Mouse (Mus musculus) layer of hippocampus, postnatal 14 days (tissue): ENCODE data around the gene Uap1. TPM values are rescaled to one million over a fixed set of nuclear protein-coding genes. Genes with fewer than 3 reads are reported as not detected.

Source experiments
- DNase-seq, 2 experiments: peaks; one replicate each; pipeline ENCODE4 v3.0.0; 2021 to 2022; ENCODE audit warnings: low spot score in 2 of 2, mixed read lengths in 1 of 2
- total RNA-seq, 2 experiments: library from RNA; stranded (reverse); gene quantifications; 2 replicates each; pipeline ENCODE4 v1.2.3; 2021

Uap1 gene
- total RNA-seq, 2 experiments from 2014 or later: 52.2 to 54.4 TPM

DNA sequence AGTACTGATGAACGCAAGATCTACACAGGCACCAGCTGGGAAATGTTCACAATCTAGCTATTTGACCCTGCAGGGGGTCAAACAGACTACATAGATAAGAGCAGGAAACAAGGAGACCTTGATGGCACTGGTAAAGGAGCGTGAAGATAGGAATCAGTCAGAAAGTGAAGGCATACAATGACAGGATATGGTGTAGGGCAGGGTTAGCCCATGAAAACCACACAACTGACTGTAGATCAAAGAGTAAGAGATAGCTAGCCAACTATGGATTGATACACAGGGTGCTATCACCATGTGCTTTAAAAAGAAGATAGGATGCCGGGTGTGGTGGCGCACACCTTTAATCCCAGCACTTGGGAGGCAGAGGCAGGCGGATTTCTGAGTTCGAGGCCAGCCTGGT lies 7.0 kb downstream of the Uap1 start:
- DNase-seq: no peak

DNA sequence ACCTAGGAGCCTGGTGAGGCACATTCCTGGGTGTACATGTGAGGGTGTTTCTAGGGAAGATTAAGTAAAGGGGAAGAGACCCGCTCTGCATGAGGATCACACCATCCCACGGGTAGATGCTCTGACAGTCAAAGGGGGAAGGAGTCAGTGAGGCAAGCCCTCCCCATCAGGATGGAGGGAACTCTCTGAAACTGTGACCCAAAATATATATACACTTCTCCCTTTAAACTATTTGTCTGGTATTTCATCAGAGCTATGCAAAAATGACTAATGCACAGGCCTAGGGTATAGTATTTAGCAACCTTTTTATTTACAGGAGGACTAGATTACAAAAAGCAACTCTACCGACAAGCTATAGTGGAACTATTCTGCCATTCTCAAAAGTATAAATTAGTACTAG lies 9.8 kb downstream of the Uap1 start:
- no peak for DNase-seq

DNA sequence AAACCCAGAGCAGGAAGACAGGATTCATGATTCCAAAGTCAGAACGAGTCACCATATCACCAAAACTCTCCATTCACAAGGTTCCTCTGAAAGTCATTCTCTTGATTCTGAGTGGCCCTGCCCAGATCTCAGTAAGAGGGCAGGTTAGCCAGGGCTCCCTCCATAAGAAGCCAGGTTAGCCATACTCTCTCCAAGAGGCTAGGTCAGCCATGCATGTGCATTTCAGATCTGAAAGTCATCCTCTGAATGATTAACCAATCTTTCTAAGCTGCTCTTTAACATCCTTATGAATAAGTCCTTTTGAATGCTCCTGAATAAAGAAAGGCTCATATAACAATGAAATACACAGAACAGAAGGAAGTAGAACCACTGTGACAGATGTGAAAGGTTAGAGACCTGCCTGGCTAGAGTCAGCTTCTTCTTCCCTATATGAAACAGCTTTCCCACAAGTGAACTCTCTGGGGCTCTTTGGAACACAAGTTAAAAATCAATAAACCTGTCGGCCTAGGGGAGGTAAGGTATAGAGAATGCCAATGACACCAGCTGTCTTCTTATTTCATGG lies 10.6 kb downstream of the Uap1 start:
- DNase-seq: no peak

DNA sequence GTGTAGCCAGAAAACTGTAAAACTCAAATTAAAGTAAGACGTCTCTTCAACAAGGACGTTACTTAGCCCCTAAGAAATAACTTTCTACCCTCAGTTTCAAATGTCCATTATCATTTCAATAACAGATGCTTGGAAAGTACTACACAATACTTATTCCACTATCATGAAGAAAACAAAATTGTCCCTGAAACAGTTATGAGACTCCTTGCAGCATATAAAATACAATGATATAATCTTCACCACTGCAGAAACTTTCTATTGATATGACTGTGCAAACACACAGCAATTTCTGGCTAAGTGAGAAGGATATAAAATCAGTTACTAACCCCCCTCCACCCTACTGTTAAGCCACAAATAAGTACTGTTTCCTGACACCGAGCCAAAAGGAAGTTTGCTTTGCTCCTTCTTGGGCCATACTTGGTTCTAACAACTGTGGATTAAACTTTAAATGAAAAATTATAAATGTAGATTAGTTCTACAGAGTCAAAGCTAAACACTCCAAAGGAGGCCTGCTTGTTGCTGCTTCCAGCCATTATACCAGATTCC lies 11.3 kb downstream of the Uap1 start:
- no peak for DNase-seq

DNA sequence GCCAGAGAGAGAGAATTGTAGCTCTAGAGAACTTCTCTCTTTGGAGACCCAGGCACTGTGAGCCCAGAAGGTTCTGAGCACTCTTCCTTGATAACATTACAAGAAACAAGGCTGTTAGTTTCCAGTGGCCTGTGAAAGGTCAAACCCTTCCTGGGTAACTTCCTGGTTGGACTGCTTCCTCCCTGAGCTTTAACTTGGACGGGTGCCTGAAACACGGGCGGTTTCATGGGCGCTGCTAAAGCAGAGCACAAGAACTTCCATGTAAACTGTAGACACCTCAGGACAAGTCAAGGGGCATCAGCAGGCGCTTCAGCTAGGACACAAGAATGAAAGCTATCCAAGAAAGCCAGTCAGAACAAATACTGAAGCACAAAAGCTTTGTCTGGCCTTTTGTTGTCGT lies 12.9 kb downstream of the Uap1 start:
- no peak for DNase-seq

DNA sequence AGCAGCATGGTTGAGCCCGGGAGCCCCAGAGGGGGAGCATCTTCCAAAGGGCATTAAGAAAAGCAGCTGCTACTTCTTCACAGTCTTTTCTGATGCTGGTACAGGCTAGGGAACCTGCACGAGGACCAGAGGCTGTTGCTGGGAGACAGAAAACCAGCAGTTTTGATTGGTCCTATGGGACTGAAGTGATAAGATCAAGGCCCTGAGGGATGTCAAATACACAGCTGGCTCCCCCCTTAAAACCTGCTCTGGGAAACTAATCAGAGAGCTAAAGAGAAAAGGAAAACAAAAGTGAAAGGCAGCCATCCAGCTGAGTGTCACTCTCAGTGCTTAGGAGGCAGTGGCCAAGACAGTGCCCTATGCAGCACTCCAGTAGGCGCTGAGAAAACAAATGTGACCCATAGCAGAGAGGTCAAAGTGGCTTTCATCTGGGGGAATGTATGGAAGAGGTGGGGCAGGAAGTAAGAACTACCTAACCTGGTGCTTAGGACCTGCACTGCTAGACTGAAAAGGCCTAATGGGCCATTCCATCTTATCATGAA lies 14.3 kb downstream of the Uap1 start:
- no peak for DNase-seq

DNA sequence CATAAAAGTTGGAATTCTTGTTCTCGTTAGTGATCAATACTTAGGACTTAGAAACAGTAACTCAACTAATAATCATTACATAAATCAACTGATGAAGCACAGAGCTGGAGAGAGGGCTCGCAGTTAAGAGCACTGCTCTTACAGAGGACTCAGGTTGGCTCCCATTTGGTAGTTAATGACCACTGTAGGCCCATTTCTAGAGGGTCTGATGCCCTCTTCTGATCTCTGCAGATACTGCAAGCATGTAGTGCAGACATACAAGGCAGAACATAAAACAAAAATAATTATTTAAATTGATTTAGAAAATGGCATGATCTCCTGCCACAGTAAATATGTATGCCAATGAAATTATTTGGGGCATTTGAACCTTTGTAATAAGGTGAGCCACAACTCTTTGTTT lies 15.1 kb downstream of the Uap1 start:
- no peak for DNase-seq

DNA sequence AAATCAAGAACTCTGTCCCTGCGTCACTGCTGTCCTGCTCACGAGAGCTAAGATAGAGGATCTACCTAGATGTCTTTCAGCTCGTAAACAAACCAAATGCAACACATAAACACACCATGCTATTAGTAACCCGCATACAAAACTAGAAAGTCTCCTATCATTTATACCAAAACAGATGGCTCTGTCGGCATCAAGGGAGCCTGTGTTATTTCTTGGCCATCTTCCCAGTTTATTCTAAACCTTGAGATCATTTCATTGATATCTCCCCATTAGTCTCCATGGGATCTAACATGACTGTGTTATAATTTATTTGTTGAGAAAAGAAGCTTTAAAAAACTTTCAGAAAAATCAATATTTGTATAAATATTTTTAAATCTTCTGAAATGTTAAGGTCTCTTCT lies 19.0 kb downstream of the Uap1 start:
- DNase-seq: no peak

DNA sequence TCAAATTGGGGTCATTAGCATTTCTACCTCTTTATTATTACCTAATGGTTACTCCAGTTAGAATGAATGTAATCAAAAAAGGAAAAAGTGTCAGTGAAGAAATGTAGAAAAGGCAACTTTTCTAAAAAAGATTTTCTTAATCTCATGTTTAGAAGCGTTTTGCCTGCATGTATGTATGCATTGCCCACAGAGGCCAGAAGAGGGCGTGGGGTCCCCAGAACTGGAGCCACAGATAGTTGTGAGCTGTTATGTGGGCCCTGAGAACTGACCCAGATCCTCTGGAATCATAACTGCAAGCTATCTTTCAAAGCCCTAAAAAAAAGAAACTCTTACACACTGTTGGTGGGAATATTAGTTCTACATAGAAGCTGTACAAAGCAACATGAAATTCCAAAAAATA lies 19.5 kb downstream of the Uap1 start:
- no peak for DNase-seq

DNA sequence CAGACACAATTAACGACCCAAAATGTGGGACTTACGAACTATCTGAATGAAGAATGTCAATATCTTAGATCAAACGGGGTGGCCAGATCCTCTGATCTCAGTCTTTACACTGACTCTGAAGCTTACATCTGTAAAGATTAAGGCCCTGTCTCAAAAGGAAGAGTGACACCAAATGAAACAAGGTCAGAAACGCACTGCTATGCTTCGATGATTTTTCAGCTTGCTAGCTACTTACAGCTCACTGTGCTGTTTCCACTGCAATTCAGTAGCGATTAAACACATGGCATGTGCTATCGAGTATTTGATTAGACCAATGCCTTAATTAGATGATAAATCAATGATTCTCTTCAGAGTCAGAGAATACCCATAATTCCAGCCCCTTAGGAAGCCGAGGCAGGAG lies 20.8 kb downstream of the Uap1 start:
- no peak for DNase-seq

DNA sequence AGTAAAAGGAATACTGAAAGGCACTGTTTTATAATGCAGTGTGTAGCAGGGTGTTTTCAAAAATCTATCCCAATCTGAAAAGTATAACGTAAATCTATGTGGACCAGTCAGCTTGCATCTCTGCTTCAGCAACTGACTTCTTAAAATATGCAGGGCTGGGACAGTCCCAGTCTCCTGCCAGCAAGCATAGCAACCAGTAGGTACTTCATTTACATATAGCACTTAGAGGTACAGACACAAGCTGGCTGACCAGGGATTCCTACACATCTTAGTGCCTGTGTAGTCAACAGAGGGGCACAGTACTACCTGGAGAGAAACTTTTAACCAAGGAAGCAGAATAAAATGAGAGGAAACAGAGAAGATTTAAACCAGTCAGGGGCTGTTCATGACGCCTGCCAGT lies 22.2 kb downstream of the Uap1 start:
- DNase-seq: no peak

DNA sequence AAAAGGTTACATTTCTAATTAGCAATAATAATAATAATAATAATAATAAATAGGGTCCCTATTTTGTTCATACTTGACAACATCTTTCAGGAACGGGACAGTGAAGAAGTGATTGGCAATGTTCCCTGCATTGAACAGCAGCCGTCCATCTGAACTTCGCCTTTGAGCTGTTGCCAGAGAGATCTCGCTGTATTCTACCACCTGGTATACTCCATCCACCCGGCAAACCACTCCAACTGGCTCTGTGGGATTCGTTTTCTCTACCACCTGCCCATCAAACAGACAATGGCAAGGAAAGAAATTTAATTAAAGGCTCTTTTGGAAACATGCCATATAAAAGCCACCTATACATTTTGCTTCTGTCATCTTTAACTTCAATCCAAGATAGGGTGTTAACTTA lies 23.9 kb downstream of the Uap1 start:
- DNase-seq: no peak

DNA sequence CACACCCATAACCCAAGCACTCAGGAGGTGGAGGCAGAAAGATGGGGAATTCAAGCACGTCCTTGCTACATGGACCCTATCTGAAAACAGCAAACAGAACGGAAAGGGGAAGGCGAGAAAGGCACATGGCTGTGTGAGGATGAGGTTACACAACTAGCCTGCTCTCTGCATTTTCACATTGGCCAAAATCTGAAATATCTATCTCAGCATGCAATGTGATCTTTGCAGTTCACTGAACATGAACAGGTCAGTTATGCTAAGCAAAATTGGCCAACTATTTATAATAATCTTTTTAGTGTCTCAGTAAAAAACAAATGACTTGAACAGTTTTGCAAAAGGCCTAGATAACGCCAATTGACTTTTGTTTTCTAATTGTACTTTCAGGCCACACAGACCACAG lies 25.0 kb downstream of the Uap1 start:
- DNase-seq: no peak

DNA sequence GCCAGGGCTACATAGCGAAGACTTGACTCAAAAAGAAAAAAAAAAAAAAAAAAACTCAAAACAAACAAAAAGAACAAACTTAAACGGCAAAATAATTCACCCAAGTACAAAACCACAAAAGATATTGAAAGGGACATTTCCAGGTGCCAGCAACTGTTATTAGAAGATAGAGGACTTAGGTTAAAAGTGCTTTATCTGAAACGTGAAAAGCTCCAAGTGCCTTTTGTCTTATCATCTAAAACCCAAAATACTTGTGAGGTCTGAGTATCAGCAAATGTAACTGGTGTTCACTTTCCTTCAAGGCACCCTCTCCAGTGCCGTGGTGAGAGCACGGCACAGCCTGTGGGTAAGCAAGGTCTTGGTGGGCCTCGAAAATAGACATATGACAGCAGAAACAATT lies 26.2 kb downstream of the Uap1 start:
- no peak for DNase-seq

DNA sequence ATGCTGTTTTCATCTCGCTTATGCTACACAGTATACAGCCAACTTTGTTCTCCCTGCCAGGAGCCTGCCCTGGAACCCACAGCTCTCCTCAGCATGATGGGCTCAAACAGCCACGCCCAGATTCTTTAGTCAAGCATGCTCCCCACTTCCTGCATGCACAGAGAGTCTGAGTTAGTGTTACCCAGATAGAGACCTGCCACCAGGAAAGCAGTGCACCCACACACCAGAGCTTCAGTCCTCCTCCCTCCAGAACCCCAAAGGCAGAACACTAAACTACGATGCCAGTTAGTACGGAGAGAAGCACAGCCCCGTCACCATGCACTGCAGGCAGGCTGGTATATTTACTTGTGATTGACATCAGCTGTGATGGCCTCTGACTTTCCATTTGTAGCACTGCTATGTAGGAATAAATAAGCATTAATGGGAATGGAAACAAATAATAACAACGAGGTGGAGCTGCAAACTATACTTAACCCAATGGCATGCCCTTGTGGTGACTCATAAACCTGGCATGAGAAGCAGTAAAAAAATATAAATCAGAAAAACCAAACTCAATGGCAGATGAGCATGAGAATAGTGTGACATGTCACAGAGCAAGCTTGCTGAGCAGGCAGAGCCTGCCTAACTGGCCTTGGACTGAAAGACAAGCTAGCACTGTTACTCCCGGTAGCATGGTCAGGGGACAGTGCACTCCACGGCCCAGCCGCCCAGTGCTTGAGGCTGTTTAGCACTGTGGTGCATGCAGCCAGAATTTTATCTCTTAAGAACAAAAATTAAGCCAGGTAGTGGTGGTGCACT lies 26.9 kb downstream of the Uap1 start:
- no peak for DNase-seq

DNA sequence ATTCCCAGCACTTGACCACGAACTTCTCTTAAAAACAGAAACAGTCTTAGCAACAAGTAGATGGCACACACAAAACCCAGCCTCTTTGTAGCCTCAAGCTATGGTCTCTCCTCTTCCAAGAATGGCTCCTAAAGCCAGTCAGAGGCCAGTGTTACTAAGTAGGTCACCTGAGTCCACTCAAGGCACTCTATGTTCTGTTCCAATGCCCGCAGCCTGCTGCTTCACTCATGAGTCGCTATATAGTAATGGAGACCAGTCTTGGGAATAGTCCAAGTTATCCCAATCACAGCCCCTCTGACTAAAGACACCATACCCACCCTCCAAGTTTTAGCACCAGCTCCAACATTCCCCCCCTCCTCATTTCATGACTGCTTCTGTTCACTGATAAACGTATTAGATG lies 29.2 kb downstream of the Uap1 start:
- no peak for DNase-seq

DNA sequence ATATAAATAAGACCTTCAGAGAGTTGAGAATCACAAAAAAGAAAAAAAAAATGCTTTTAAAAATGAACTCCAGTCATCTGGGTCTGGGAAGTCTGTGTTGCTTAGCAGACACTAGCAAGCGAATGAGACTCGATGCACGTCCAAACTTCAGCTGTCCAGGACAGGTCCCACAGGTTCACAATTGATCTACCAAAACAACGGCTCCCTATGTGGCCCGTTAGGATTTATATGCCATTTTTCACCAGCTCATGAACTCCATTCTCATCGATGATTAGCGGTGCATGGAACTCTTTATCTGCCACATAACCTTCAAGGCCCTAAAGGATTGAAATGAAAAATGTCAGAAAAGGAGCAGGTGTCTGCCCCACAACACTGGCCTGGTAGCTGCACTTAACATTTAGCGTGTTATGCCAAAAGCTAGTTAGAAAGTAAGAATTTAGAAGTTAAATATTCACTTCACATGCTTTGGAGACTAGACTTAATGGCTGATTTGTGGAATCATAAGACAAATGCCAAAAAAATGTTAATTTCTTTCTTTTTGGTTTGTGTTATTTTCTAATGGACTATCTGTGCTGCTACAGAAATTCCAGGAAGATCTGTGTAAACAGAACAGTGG lies 32.4 kb downstream of the Uap1 start:
- no peak for DNase-seq

DNA sequence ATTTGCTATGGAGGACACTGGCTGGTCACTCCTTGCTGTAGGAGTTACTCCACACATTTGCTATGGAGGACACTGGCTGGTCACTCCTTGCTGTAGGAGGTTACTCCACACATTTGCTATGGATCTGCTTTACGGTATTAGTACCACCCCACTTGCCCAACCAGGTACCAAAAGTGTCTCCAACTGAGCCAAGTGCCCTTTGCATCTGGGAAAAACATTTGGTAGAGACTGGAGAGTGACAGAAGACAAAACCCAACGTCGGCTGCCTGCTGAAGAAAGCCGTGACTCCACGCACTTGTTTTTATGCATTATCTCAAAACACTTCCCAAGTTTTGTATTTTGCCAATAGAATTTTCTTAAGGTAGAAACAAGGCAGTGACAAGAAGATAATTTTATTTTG lies 33.1 kb downstream of the Uap1 start:
- DNase-seq: no peak

DNA sequence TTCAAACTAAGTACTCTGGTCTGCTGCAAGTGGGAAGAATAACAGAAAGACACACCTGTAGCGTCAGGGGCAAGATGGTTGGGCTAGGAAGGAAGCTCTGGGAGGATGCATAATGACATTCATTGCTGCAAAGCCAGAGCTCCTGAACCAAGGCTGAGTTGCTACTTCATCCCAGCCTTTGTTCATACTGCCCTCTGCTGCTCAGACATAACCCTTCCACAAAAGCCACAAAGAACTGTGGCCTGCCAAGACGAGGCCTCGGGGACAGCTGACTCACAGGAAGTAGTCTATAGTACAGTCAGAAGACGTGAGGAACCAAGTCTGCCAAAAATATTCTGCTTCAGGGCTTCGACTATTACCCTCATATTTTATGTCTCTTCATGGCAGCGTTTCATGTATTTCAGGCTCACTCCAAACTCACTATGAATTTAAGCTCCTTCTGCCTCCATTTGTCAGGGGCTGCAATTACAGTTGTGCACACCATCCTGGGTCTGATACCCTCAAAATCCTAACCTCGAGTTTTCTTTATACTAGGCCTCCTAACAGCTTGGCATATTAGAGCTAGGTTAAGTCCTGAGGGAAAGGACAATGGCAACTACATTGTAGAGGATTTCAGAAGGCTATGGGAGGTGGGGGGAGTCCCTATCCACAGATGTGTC lies 38.3 kb downstream of the Uap1 start:
- peak; percentile 51 to 70 for DNase-seq

DNA sequence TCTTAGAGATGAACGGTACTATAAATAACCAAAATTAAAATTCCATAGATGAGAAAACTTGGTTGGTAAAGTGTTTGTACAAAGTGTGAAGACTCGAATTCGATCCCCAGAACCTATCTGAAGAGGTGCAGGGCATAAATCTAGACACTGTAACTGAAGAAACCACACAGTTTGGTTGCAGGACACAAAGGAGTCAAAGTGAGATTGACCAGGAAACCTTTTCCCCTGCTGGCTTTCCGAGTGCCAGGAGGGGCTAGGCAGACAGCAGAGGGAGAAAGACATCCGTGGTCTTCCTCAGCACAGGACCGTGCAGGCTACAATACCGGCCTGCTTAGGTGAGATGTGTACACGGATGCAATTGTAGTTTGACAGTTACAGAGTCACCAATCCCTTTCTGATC lies 40.5 kb downstream of the Uap1 start:
- no peak for DNase-seq

DNA sequence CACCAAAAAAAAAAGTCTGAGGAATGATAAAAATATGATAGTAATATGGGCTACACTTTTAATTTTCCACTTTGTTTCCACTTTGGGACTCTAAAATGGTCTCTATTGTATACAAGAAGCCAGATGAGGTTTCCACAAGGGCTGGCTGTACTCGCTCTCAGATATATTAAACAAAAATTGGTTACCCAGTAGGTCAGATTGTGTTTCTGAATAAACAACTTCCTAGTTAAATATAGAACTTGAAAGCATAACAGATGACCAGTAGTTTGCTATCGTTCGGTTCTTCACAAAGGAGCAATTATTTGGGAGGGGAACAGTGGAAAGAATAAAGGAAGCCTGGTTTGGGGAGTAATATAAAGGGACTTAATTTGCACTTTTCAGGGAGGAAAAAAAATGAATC lies 43.8 kb downstream of the Uap1 start:
- no peak for DNase-seq

DNA sequence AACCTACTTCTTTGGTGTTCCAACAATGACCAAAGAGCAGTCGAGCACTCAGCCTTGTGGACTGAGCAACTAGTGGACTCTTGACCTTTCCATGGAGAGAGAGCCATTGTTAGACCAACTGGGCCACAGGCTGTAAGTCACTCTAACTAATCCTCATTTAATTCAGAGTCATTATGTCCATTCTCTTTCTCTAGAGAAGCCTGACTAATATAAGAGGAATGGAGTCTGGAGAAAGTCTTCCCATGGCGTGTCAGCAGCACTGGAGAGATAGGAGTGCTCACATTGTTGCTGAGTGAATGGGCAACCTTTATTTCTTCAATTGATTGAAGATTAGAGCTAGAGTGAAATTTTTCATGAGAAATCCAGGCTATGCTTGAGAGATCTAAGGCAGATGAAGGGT lies 50.1 kb downstream of the Uap1 start:
- no peak for DNase-seq
